Mouse (Mus musculus): ENCODE measurements around the gene Tfpt. TPM values are rescaled to one million over a fixed set of nuclear protein-coding genes. Genes with fewer than 3 reads are reported as not detected.

Tfpt gene
- 29.0 and 30.7 TPM in 2 replicates for polyA plus RNA-seq (2014; fragmentation: Nextera tagmentation; extraction: Ambion mirVana)

- H3K27ac ChIP-seq (replicated peaks; ENCODE audit: low read depth, low read length), result no peak within 1 kb of the TSS
- WGBS, result 1% methylated on average over 47 of the region's 47 CpGs
- H3K4me3 ChIP-seq (ENCODE audit: low read depth, low read length), result peak within 1 kb of the TSS; percentile 43
- DNase-seq (ENCODE audit: low spot score), result peak; percentile 96
- ATAC-seq (replicated peaks; ENCODE audit: insufficient number of reproducible peaks, low FRiP score, low TSS enrichment, low read depth), result peak; percentile 84
- H3K27me3 ChIP-seq (ENCODE audit: control insufficient read depth, insufficient read depth, low read length), result no peaks in the 10 kb centered on the region
- H3K9me3 ChIP-seq (replicated peaks; ENCODE audit: control insufficient read depth, low read length), result no peaks in the 10 kb centered on the region
- H3K9ac ChIP-seq (replicated peaks; ENCODE audit: low read length), result peak within 1 kb of the TSS; percentile 77
- H3K4me2 ChIP-seq (ENCODE audit: low read depth, low read length), result peak within 1 kb of the TSS; percentile 78
- no peaks in the 10 kb centered on the region for H3K4me1 ChIP-seq (ENCODE audit: control insufficient read depth, insufficient read depth, low read length)
- H3K36me3 ChIP-seq (replicated peaks; ENCODE audit: control insufficient read depth, insufficient read depth, low read depth, low read length), result peaks cover 3% of the 10 kb centered on the region
Measured at GRCm38 (mm10) chr7:3629543-3630477, at the start of gene Tfpt, which contains the start of gene Prpf31. Gene Tfpt (minus strand): TSS chr7:3629929. Gene Prpf31 (plus strand): TSS chr7:3629985.

GRCm38 (mm10) chr7:3677342-3677741 is 47.6 kb upstream of the Tfpt start, which contains the start of gene Tmc4:
Gene Tmc4 (minus strand): TSS chr7:3677553.
- no peak within 1 kb of the TSS for H3K27ac ChIP-seq (replicated peaks; ENCODE audit: low read depth, low read length)
- no peaks in the 10 kb centered on the region for H3K36me3 ChIP-seq (replicated peaks; ENCODE audit: control insufficient read depth, insufficient read depth, low read depth, low read length)
- no peaks in the 10 kb centered on the region for H3K9me3 ChIP-seq (replicated peaks; ENCODE audit: control insufficient read depth, low read length)
- no peak within 1 kb of the TSS for H3K4me2 ChIP-seq (ENCODE audit: low read depth, low read length)
- H3K4me1 ChIP-seq (ENCODE audit: control insufficient read depth, insufficient read depth, low read length), result no peaks in the 10 kb centered on the region
- WGBS, result 50% methylated on average over 9 of the region's 9 CpGs
- H3K9ac ChIP-seq (replicated peaks; ENCODE audit: low read length), result no peak within 1 kb of the TSS
- no peak within 1 kb of the TSS for H3K4me3 ChIP-seq (ENCODE audit: low read depth, low read length)
- DNase-seq (ENCODE audit: low spot score) (no peak), ATAC-seq (replicated peaks; ENCODE audit: insufficient number of reproducible peaks, low FRiP score, low TSS enrichment, low read depth) (no peak)
- no peaks in the 10 kb centered on the region for H3K27me3 ChIP-seq (ENCODE audit: control insufficient read depth, insufficient read depth, low read length)

- Histone ChIP-seq H3K27ac (replicated peaks; ENCODE audit: low read depth, low read length) (no peak overlapping the region), H3K36me3 (replicated peaks; ENCODE audit: control insufficient read depth, insufficient read depth, low read depth, low read length) (no peaks in the 10 kb centered on the region), H3K27me3 (ENCODE audit: control insufficient read depth, insufficient read depth, low read length) (no peaks in the 10 kb centered on the region), H3K9ac (replicated peaks; ENCODE audit: low read length) (no peak overlapping the region), H3K4me3 (ENCODE audit: low read depth, low read length) (no peak overlapping the region), H3K4me1 (ENCODE audit: control insufficient read depth, insufficient read depth, low read length) (no peaks in the 10 kb centered on the region), H3K4me2 (ENCODE audit: low read depth, low read length) (no peak overlapping the region), H3K9me3 (replicated peaks; ENCODE audit: control insufficient read depth, low read length) (no peaks in the 10 kb centered on the region)
- ATAC-seq (replicated peaks; ENCODE audit: insufficient number of reproducible peaks, low FRiP score, low TSS enrichment, low read depth), result no peak
- 80% methylated on average over 12 of the region's 12 CpGs for WGBS
- no peak for DNase-seq (ENCODE audit: low spot score)
Measured at GRCm38 (mm10) chr7:3676371-3676770, 46.6 kb upstream of the Tfpt start.

DNA sequence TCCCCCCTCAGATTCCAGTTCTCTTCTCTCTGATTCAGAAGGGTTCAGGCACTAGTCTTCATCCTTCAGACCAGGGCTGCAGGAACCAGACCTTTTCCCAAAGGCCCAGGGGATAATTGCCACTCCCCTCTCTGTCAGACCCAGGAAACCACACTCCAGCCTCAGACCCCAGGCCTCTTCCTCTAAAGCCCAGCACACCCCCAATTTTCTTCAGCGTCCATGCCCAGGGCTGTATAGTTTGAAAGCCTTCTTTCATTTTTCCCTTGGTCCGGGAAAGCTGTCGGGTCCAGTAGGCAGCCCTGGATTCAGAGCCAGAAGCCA is 45.5 kb upstream of the Tfpt start:
- no peak for DNase-seq (ENCODE audit: low spot score)
- Histone ChIP-seq H3K9me3 (replicated peaks; ENCODE audit: control insufficient read depth, low read length) (no peaks in the 10 kb centered on the region), H3K4me1 (ENCODE audit: control insufficient read depth, insufficient read depth, low read length) (no peaks in the 10 kb centered on the region), H3K27me3 (ENCODE audit: control insufficient read depth, insufficient read depth, low read length) (no peaks in the 10 kb centered on the region), H3K27ac (replicated peaks; ENCODE audit: low read depth, low read length) (no peak overlapping the region), H3K4me2 (ENCODE audit: low read depth, low read length) (no peak overlapping the region), H3K36me3 (replicated peaks; ENCODE audit: control insufficient read depth, insufficient read depth, low read depth, low read length) (no peaks in the 10 kb centered on the region), H3K4me3 (ENCODE audit: low read depth, low read length) (no peak overlapping the region), H3K9ac (replicated peaks; ENCODE audit: low read length) (no peak overlapping the region)
- ATAC-seq (replicated peaks; ENCODE audit: insufficient number of reproducible peaks, low FRiP score, low TSS enrichment, low read depth), result no peak; the same call in 1 of the 2 replicates
- 81% methylated on average over 3 of the region's 3 CpGs for WGBS

DNA sequence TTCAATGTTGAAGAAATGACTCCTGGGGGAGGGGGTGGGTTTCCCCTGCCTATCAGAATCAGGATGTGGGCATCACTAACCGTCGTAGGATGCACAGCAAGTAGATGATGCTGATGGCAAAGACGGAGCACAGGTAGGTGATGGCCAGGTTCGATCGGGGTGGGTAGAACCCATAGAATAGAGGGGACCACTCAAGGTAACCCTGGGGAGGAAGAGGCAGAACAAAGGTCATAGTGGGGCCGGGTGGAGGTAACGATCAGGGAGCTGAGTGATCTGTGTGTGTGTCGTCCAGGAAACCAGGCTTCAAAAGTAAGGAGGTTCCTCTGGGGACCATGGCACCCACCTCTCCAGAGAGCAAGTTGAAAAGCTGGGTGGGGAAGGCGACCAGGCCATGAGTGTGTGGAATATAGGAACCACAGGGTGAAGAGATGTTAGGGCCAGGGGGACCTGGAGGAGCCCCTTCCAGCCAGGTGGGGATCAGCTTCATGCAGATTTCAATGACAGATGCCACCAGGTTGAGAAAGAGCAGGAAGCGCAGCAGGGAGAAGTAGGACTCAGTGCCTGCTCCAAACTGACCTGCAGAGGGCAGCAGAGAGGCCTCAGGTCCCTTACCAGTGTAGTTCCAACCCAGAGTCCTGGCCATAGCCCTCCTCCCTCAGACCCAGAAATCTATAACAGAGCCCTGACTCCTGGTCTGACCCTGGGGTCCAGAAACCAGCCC is 44.9 kb upstream of the Tfpt start:
- H3K27me3 ChIP-seq (ENCODE audit: control insufficient read depth, insufficient read depth, low read length), result no peaks in the 10 kb centered on the region
- ATAC-seq (replicated peaks; ENCODE audit: insufficient number of reproducible peaks, low FRiP score, low TSS enrichment, low read depth) (peak; percentile 87), DNase-seq (ENCODE audit: low spot score) (peak; percentile 88)
- H3K4me2 ChIP-seq (ENCODE audit: low read depth, low read length), result no peak overlapping the region
- H3K27ac ChIP-seq (replicated peaks; ENCODE audit: low read depth, low read length), result no peak overlapping the region
- no peaks in the 10 kb centered on the region for H3K36me3 ChIP-seq (replicated peaks; ENCODE audit: control insufficient read depth, insufficient read depth, low read depth, low read length)
- 74% methylated on average over 10 of the region's 10 CpGs for WGBS
- H3K9me3 ChIP-seq (replicated peaks; ENCODE audit: control insufficient read depth, low read length), result no peaks in the 10 kb centered on the region
- H3K9ac ChIP-seq (replicated peaks; ENCODE audit: low read length), result no peak overlapping the region
- H3K4me1 ChIP-seq (ENCODE audit: control insufficient read depth, insufficient read depth, low read length), result no peaks in the 10 kb centered on the region
- H3K4me3 ChIP-seq (ENCODE audit: low read depth, low read length), result no peak overlapping the region

GRCm38 (mm10) chr7:3666921-3667391 is 37.2 kb upstream of the Tfpt start:
- Histone ChIP-seq H3K36me3 (replicated peaks; ENCODE audit: control insufficient read depth, insufficient read depth, low read depth, low read length) (no peaks in the 10 kb centered on the region; the same call in 1 of the 2 replicates), H3K27me3 (ENCODE audit: control insufficient read depth, insufficient read depth, low read length) (no peaks in the 10 kb centered on the region), H3K4me1 (ENCODE audit: control insufficient read depth, insufficient read depth, low read length) (no peaks in the 10 kb centered on the region; the same call in 1 of the 2 replicates), H3K27ac (replicated peaks; ENCODE audit: low read depth, low read length) (no peak overlapping the region), H3K4me2 (ENCODE audit: low read depth, low read length) (no peak overlapping the region), H3K9me3 (replicated peaks; ENCODE audit: control insufficient read depth, low read length) (no peaks in the 10 kb centered on the region), H3K4me3 (ENCODE audit: low read depth, low read length) (no peak overlapping the region), H3K9ac (replicated peaks; ENCODE audit: low read length) (no peak overlapping the region; the same call in 1 of the 2 replicates)
- ATAC-seq (replicated peaks; ENCODE audit: insufficient number of reproducible peaks, low FRiP score, low TSS enrichment, low read depth) (no peak), DNase-seq (ENCODE audit: low spot score) (no peak)
- 16% methylated on average over 14 of the region's 14 CpGs for WGBS

- Histone ChIP-seq H3K36me3 (replicated peaks; ENCODE audit: control insufficient read depth, insufficient read depth, low read depth, low read length) (peaks cover 3% of the 10 kb centered on the region; the same call in 1 of the 2 replicates), H3K27ac (replicated peaks; ENCODE audit: low read depth, low read length) (peak within 1 kb of the TSS; percentile 63), H3K27me3 (ENCODE audit: control insufficient read depth, insufficient read depth, low read length) (no peaks in the 10 kb centered on the region), H3K9ac (replicated peaks; ENCODE audit: low read length) (peak within 1 kb of the TSS; percentile 77), H3K4me2 (ENCODE audit: low read depth, low read length) (peak within 1 kb of the TSS; percentile 65), H3K9me3 (replicated peaks; ENCODE audit: control insufficient read depth, low read length) (no peaks in the 10 kb centered on the region), H3K4me1 (ENCODE audit: control insufficient read depth, insufficient read depth, low read length) (no peaks in the 10 kb centered on the region; the same call in 1 of the 2 replicates), H3K4me3 (ENCODE audit: low read depth, low read length) (peak within 1 kb of the TSS; percentile 64)
- DNase-seq (ENCODE audit: low spot score) (peak; percentile 97), ATAC-seq (replicated peaks; ENCODE audit: insufficient number of reproducible peaks, low FRiP score, low TSS enrichment, low read depth) (peak; percentile 99)
- 4% methylated on average over 44 of the region's 45 CpGs for WGBS
Measured at GRCm38 (mm10) chr7:3665215-3666114, 35.7 kb upstream of the Tfpt start, which contains the start of gene Leng1. Gene Leng1 (minus strand): TSS chr7:3665840.
